Mouse (Mus musculus) forebrain, embryonic 11.5 days (tissue): ENCODE measurements at regions not wholly inside any gene's neighbourhood (a gene's known extent, or its start where the extent isn't known, plus 50 kb on each side); places are given as distances from the start of the nearest gene placed in this dataset.
"Not testable (repeated sequence)": the region's sequence is repeated elsewhere in the genome, so short reads cannot be mapped to it uniquely, and the experiment has no call there.

Experiments used
- ATAC-seq: fragments of 200-750 bp; cut with Nextera tagmentation; replicated peaks from 2 replicates; pipeline ENCODE4 v1.8.0; 2017; ENCODE audit warnings: moderate TSS enrichment; ENCODE audit not compliant: low FRiP score
- DNase-seq: peaks from one replicate; pipeline ENCODE4 v3.0.0-alpha.2; 2017; ENCODE audit warnings: low spot score
- H3K27ac ChIP-seq: fragments of 300-500 bp; sonication (generic); 2 replicates; pipeline ENCODE4 v1.5.1; 2014; ENCODE audit warnings: low read depth, low read length
- H3K27me3 ChIP-seq: fragments of 300-500 bp; sonication (generic); 2 replicates; pipeline ENCODE4 v1.6.1; 2014; ENCODE audit warnings: mild to moderate bottlenecking, low read length, mixed read lengths; ENCODE audit not compliant: control insufficient read depth, insufficient read depth
- H3K36me3 ChIP-seq: fragments of 300-500 bp; sonication (generic); 2 replicates; pipeline ENCODE4 v1.6.1; 2014; ENCODE audit warnings: mild to moderate bottlenecking, low read length, moderate library complexity, mixed read lengths; ENCODE audit not compliant: control insufficient read depth, insufficient read depth
- H3K4me1 ChIP-seq: fragments of 300-500 bp; sonication (generic); replicated peaks from 2 replicates; pipeline ENCODE4 v1.6.1; 2014; ENCODE audit warnings: low read length, mixed read lengths; ENCODE audit not compliant: control insufficient read depth, insufficient read depth
- H3K4me2 ChIP-seq: fragments of 300-500 bp; sonication (generic); 2 replicates; pipeline ENCODE4 v1.6.1; 2014; ENCODE audit warnings: low read depth, mild to moderate bottlenecking, low read length, moderate library complexity, mixed read lengths; ENCODE audit not compliant: severe bottlenecking
- H3K4me3 ChIP-seq: fragments of 300-500 bp; sonication (generic); 2 replicates; pipeline ENCODE4 v1.5.1; 2014; ENCODE audit warnings: low read depth, low read length
- H3K9ac ChIP-seq: fragments of 300-500 bp; sonication (generic); 2 replicates; pipeline ENCODE4 v1.6.1; 2014; ENCODE audit warnings: low read length
- H3K9me3 ChIP-seq: fragments of 300-500 bp; sonication (generic); 2 replicates; pipeline ENCODE4 v1.6.1; 2016; ENCODE audit warnings: low read length, mixed read lengths; ENCODE audit not compliant: control insufficient read depth
- WGBS: fragments of 180-500 bp; shearing (Covaris S2); extraction: QIAGEN DNeasy Blood & Tissue Kit; methylation state at CpG from one replicate; pipeline ENCODE4 v1.1.7; 2014; 5-methylcytosine and 5-hydroxymethylcytosine counted together

GRCm38 (mm10) chr9:85637274-85637673 is 111.9 kb downstream of the Ibtk start:
- no peak overlapping the region for H3K27ac ChIP-seq
- WGBS = 86% methylated on average over 3 of the region's 3 CpGs
- H3K4me3 ChIP-seq = no peak overlapping the region
- DNase-seq (no peak), ATAC-seq (no peak)
- no peaks in the 10 kb centered on the region for H3K36me3 ChIP-seq
- no peak overlapping the region for H3K4me2 ChIP-seq
- no peaks in the 10 kb centered on the region for H3K27me3 ChIP-seq
- H3K9me3 ChIP-seq = no peaks in the 10 kb centered on the region
- no peak overlapping the region for H3K9ac ChIP-seq
- no peaks in the 10 kb centered on the region for H3K4me1 ChIP-seq

- H3K27me3 ChIP-seq = no peaks in the 10 kb centered on the region
- no peak overlapping the region for H3K4me3 ChIP-seq
- H3K27ac ChIP-seq = no peak overlapping the region
- H3K9me3 ChIP-seq = no peaks in the 10 kb centered on the region
- H3K36me3 ChIP-seq = no peaks in the 10 kb centered on the region
- H3K4me1 ChIP-seq = no peaks in the 10 kb centered on the region
- ATAC-seq (no peak), DNase-seq (no peak)
- H3K9ac ChIP-seq = no peak overlapping the region
- H3K4me2 ChIP-seq = no peak overlapping the region
- whole genome bisulfite sequencing = 84% methylated on average over 3 of the region's 3 CpGs
These were observed 113.0 kb downstream of the Ibtk start for GRCm38 (mm10) chr9:85636131-85636447.

GRCm38 (mm10) chr9:85635438-85636130 is 113.5 kb downstream of the Ibtk start:
- ATAC-seq = no peak

GRCm38 (mm10) chr9:85634786-85635185 is 114.3 kb downstream of the Ibtk start:
- H3K9ac ChIP-seq, H3K9me3 ChIP-seq, H3K4me1 ChIP-seq, H3K36me3 ChIP-seq, DNase-seq, H3K27ac ChIP-seq, H3K4me2 ChIP-seq, ATAC-seq, H3K4me3 ChIP-seq, H3K27me3 ChIP-seq: not testable (repeated sequence)
- 91% methylated on average over 3 of the region's 3 CpGs for WGBS

More at GRCm38 (mm10) chr9:85635438-85636130, 113.5 kb downstream of the Ibtk start:
- Histone ChIP-seq H3K4me1 (no peaks in the 10 kb centered on the region), H3K27me3 (no peaks in the 10 kb centered on the region), H3K36me3 (no peaks in the 10 kb centered on the region), H3K9ac (no peak overlapping the region), H3K27ac (no peak overlapping the region), H3K9me3 (no peaks in the 10 kb centered on the region), H3K4me3 (no peak overlapping the region), H3K4me2 (no peak overlapping the region)
- 87% methylated on average over 12 of the region's 12 CpGs for WGBS
- DNase-seq = no peak

GRCm38 (mm10) chr9:85617972-85618371 is 131.2 kb downstream of the Ibtk start:
- Histone ChIP-seq H3K27ac (no peak overlapping the region), H3K27me3 (no peaks in the 10 kb centered on the region), H3K36me3 (no peaks in the 10 kb centered on the region), H3K4me3 (no peak overlapping the region), H3K4me1 (no peaks in the 10 kb centered on the region), H3K9ac (no peak overlapping the region), H3K4me2 (no peak overlapping the region), H3K9me3 (no peaks in the 10 kb centered on the region)
- ATAC-seq = no peak
- no peak for DNase-seq
- WGBS = 88% methylated on average over 3 of the region's 3 CpGs

GRCm38 (mm10) chr9:85617177-85617777 is 131.9 kb downstream of the Ibtk start:
- Histone ChIP-seq H3K9me3 (no peaks in the 10 kb centered on the region), H3K9ac (no peak overlapping the region)

GRCm38 (mm10) chr9:85616266-85616869 is 132.8 kb downstream of the Ibtk start:
- Histone ChIP-seq H3K9ac (no peak overlapping the region), H3K4me1 (no peaks in the 10 kb centered on the region), H3K27ac (no peak overlapping the region), H3K4me3 (no peak overlapping the region), H3K4me2 (no peak overlapping the region), H3K36me3 (no peaks in the 10 kb centered on the region), H3K9me3 (no peaks in the 10 kb centered on the region), H3K27me3 (no peaks in the 10 kb centered on the region)
- ATAC-seq (no peak), DNase-seq (no peak)
- 89% methylated on average over 12 of the region's 12 CpGs for WGBS

More at GRCm38 (mm10) chr9:85617177-85617777, 131.9 kb downstream of the Ibtk start:
- Histone ChIP-seq H3K4me2 (no peak overlapping the region), H3K4me1 (no peaks in the 10 kb centered on the region), H3K27me3 (no peaks in the 10 kb centered on the region), H3K27ac (no peak overlapping the region), H3K4me3 (no peak overlapping the region), H3K36me3 (no peaks in the 10 kb centered on the region)
- 79% methylated on average over 2 of the region's 2 CpGs for WGBS
- ATAC-seq = no peak
- DNase-seq = no peak

- no peaks in the 10 kb centered on the region for H3K4me1 ChIP-seq
- no peaks in the 10 kb centered on the region for H3K9me3 ChIP-seq
- no peaks in the 10 kb centered on the region for H3K36me3 ChIP-seq
- H3K27ac ChIP-seq = no peak overlapping the region
- H3K27me3 ChIP-seq = no peaks in the 10 kb centered on the region
- WGBS = 86% methylated on average over 3 of the region's 3 CpGs
- ATAC-seq (0 out of 2 replicates have a peak, but pooled peaks have one; percentile 21), DNase-seq (no peak)
- H3K4me2 ChIP-seq = no peak overlapping the region
- H3K4me3 ChIP-seq = no peak overlapping the region
- no peak overlapping the region for H3K9ac ChIP-seq
These were observed 140.0 kb downstream of the Ibtk start for GRCm38 (mm10) chr9:85609152-85609551.

GRCm38 (mm10) chr9:85596959-85597358 is 152.2 kb downstream of the Ibtk start:
- no peak overlapping the region for H3K27ac ChIP-seq
- no peaks in the 10 kb centered on the region for H3K4me1 ChIP-seq
- ATAC-seq (no peak), DNase-seq (no peak)
- no peaks in the 10 kb centered on the region for H3K9me3 ChIP-seq
- 43% methylated on average over 2 of the region's 2 CpGs for WGBS
- H3K4me2 ChIP-seq = no peak overlapping the region
- H3K9ac ChIP-seq = no peak overlapping the region
- H3K27me3 ChIP-seq = no peaks in the 10 kb centered on the region
- no peaks in the 10 kb centered on the region for H3K36me3 ChIP-seq
- H3K4me3 ChIP-seq = no peak overlapping the region
